Mouse (Mus musculus): ENCODE data around the gene Manba. TPM values are rescaled to one million over a fixed set of nuclear protein-coding genes. Genes with fewer than 3 reads are reported as not detected.

Gene Manba
- polyA plus RNA-seq, 1 experiment from 2014 or later, result 16.8 TPM

- Histone ChIP-seq H3K4me3 (replicated peaks; ENCODE audit: low read length) (no peak overlapping the region), H3K4me1 (ENCODE audit: control insufficient read depth, insufficient read depth, low read length) (no peaks in the 10 kb centered on the region), H3K27me3 (ENCODE audit: control insufficient read depth, insufficient read depth, low read length) (no peaks in the 10 kb centered on the region), H3K27ac (ENCODE audit: low read length) (no peak overlapping the region), H3K4me2 (ENCODE audit: low read depth, low read length) (no peak overlapping the region), H3K36me3 (ENCODE audit: control insufficient read depth, insufficient read depth, low read length) (no peaks in the 10 kb centered on the region), H3K9ac (ENCODE audit: low read length) (no peak overlapping the region), H3K9me3 (replicated peaks; ENCODE audit: control insufficient read depth, low read length) (no peaks in the 10 kb centered on the region)
- 73% methylated on average over 7 of the region's 7 CpGs for WGBS
- no peak for ATAC-seq (ENCODE audit: insufficient read depth, low FRiP score)
Observed at GRCm38 (mm10) chr3:135562036-135562435, 76.6 kb downstream of the Manba start.

GRCm38 (mm10) chr3:135563163-135563689, 77.8 kb downstream of the Manba start:
- 81% methylated on average over 17 of the region's 17 CpGs for WGBS
- no peaks in the 10 kb centered on the region for H3K4me1 ChIP-seq (ENCODE audit: control insufficient read depth, insufficient read depth, low read length)
- no peak overlapping the region for H3K27ac ChIP-seq (ENCODE audit: low read length)
- H3K36me3 ChIP-seq (ENCODE audit: control insufficient read depth, insufficient read depth, low read length), result no peaks in the 10 kb centered on the region
- H3K4me2 ChIP-seq (ENCODE audit: low read depth, low read length), result no peak overlapping the region
- H3K27me3 ChIP-seq (ENCODE audit: control insufficient read depth, insufficient read depth, low read length), result no peaks in the 10 kb centered on the region
- no peaks in the 10 kb centered on the region for H3K9me3 ChIP-seq (replicated peaks; ENCODE audit: control insufficient read depth, low read length)
- no peak overlapping the region for H3K4me3 ChIP-seq (replicated peaks; ENCODE audit: low read length)
- H3K9ac ChIP-seq (ENCODE audit: low read length), result no peak overlapping the region
- ATAC-seq (ENCODE audit: insufficient read depth, low FRiP score), result no peak

GRCm38 (mm10) chr3:135564706-135565105, 79.3 kb downstream of the Manba start:
- Histone ChIP-seq H3K36me3 (ENCODE audit: control insufficient read depth, insufficient read depth, low read length) (no peaks in the 10 kb centered on the region), H3K4me3 (replicated peaks; ENCODE audit: low read length) (no peak overlapping the region), H3K27ac (ENCODE audit: low read length) (no peak overlapping the region), H3K4me2 (ENCODE audit: low read depth, low read length) (no peak overlapping the region), H3K9me3 (replicated peaks; ENCODE audit: control insufficient read depth, low read length) (no peaks in the 10 kb centered on the region), H3K4me1 (ENCODE audit: control insufficient read depth, insufficient read depth, low read length) (no peaks in the 10 kb centered on the region), H3K27me3 (ENCODE audit: control insufficient read depth, insufficient read depth, low read length) (no peaks in the 10 kb centered on the region), H3K9ac (ENCODE audit: low read length) (no peak overlapping the region)
- ATAC-seq (ENCODE audit: insufficient read depth, low FRiP score), result no peak
- 70% methylated on average over 9 of the region's 9 CpGs for WGBS

GRCm38 (mm10) chr3:135565306-135565705, 79.9 kb downstream of the Manba start:
- WGBS, result 81% methylated on average over 4 of the region's 4 CpGs
- no peak overlapping the region for H3K9ac ChIP-seq (ENCODE audit: low read length)
- no peak overlapping the region for H3K4me2 ChIP-seq (ENCODE audit: low read depth, low read length)
- H3K9me3 ChIP-seq (replicated peaks; ENCODE audit: control insufficient read depth, low read length), result no peaks in the 10 kb centered on the region
- no peaks in the 10 kb centered on the region for H3K27me3 ChIP-seq (ENCODE audit: control insufficient read depth, insufficient read depth, low read length)
- no peak overlapping the region for H3K4me3 ChIP-seq (replicated peaks; ENCODE audit: low read length)
- no peak for ATAC-seq (ENCODE audit: insufficient read depth, low FRiP score)
- no peaks in the 10 kb centered on the region for H3K4me1 ChIP-seq (ENCODE audit: control insufficient read depth, insufficient read depth, low read length)
- no peak overlapping the region for H3K27ac ChIP-seq (ENCODE audit: low read length)
- no peaks in the 10 kb centered on the region for H3K36me3 ChIP-seq (ENCODE audit: control insufficient read depth, insufficient read depth, low read length)

GRCm38 (mm10) chr3:135567888-135568287, 82.5 kb downstream of the Manba start:
- Histone ChIP-seq H3K4me3 (replicated peaks; ENCODE audit: low read length) (no peak overlapping the region), H3K9me3 (replicated peaks; ENCODE audit: control insufficient read depth, low read length) (no peaks in the 10 kb centered on the region), H3K27me3 (ENCODE audit: control insufficient read depth, insufficient read depth, low read length) (no peaks in the 10 kb centered on the region), H3K9ac (ENCODE audit: low read length) (no peak overlapping the region), H3K4me2 (ENCODE audit: low read depth, low read length) (no peak overlapping the region), H3K36me3 (ENCODE audit: control insufficient read depth, insufficient read depth, low read length) (no peaks in the 10 kb centered on the region), H3K4me1 (ENCODE audit: control insufficient read depth, insufficient read depth, low read length) (no peaks in the 10 kb centered on the region), H3K27ac (ENCODE audit: low read length) (no peak overlapping the region)
- no peak for ATAC-seq (ENCODE audit: insufficient read depth, low FRiP score)
- WGBS, result 71% methylated on average over 6 of the region's 6 CpGs

- Histone ChIP-seq H3K36me3 (ENCODE audit: control insufficient read depth, insufficient read depth, low read length) (no peaks in the 10 kb centered on the region), H3K9ac (ENCODE audit: low read length) (no peak overlapping the region), H3K9me3 (replicated peaks; ENCODE audit: control insufficient read depth, low read length) (no peaks in the 10 kb centered on the region), H3K27ac (ENCODE audit: low read length) (no peak overlapping the region), H3K4me2 (ENCODE audit: low read depth, low read length) (no peak overlapping the region), H3K27me3 (ENCODE audit: control insufficient read depth, insufficient read depth, low read length) (no peaks in the 10 kb centered on the region), H3K4me3 (replicated peaks; ENCODE audit: low read length) (no peak overlapping the region), H3K4me1 (ENCODE audit: control insufficient read depth, insufficient read depth, low read length) (peaks cover 7% of the 10 kb centered on the region; the same call in 1 of the 2 replicates)
- ATAC-seq (ENCODE audit: insufficient read depth, low FRiP score), result no peak
- WGBS, result 53% methylated on average over 5 of the region's 5 CpGs
Observed at GRCm38 (mm10) chr3:135568633-135569032, 83.2 kb downstream of the Manba start.

GRCm38 (mm10) chr3:135571540-135571939, 86.1 kb downstream of the Manba start:
- Histone ChIP-seq H3K9me3 (replicated peaks; ENCODE audit: control insufficient read depth, low read length) (no peaks in the 10 kb centered on the region), H3K4me2 (ENCODE audit: low read depth, low read length) (peak overlapping the region; percentile 10; the same call in 1 of the 2 replicates), H3K36me3 (ENCODE audit: control insufficient read depth, insufficient read depth, low read length) (no peaks in the 10 kb centered on the region), H3K4me3 (replicated peaks; ENCODE audit: low read length) (no peak overlapping the region; the same call in 1 of the 2 replicates), H3K9ac (ENCODE audit: low read length) (no peak overlapping the region), H3K27me3 (ENCODE audit: control insufficient read depth, insufficient read depth, low read length) (no peaks in the 10 kb centered on the region), H3K27ac (ENCODE audit: low read length) (no peak overlapping the region), H3K4me1 (ENCODE audit: control insufficient read depth, insufficient read depth, low read length) (peaks cover 7% of the 10 kb centered on the region; the same call in 1 of the 2 replicates)
- 63% methylated on average over 13 of the region's 13 CpGs for WGBS
- ATAC-seq (ENCODE audit: insufficient read depth, low FRiP score), result no peak

- Histone ChIP-seq H3K9ac (ENCODE audit: low read length) (no peak overlapping the region), H3K4me2 (ENCODE audit: low read depth, low read length) (no peak overlapping the region)
- WGBS, result 24% methylated on average over 6 of the region's 6 CpGs
Observed at GRCm38 (mm10) chr3:135573051-135573450, 87.6 kb downstream of the Manba start.

GRCm38 (mm10) chr3:135575126-135575525, 89.7 kb downstream of the Manba start:
- no peaks in the 10 kb centered on the region for H3K9me3 ChIP-seq (replicated peaks; ENCODE audit: control insufficient read depth, low read length)
- ATAC-seq (ENCODE audit: insufficient read depth, low FRiP score), result no peak
- no peak overlapping the region for H3K4me3 ChIP-seq (replicated peaks; ENCODE audit: low read length)
- H3K4me1 ChIP-seq (ENCODE audit: control insufficient read depth, insufficient read depth, low read length), result peaks cover 9% of the 10 kb centered on the region; the same call in 1 of the 2 replicates
- H3K27ac ChIP-seq (ENCODE audit: low read length), result no peak overlapping the region
- no peaks in the 10 kb centered on the region for H3K27me3 ChIP-seq (ENCODE audit: control insufficient read depth, insufficient read depth, low read length)
- no peak overlapping the region for H3K9ac ChIP-seq (ENCODE audit: low read length)
- WGBS, result 53% methylated on average over 3 of the region's 3 CpGs
- H3K4me2 ChIP-seq (ENCODE audit: low read depth, low read length), result no peak overlapping the region
- no peaks in the 10 kb centered on the region for H3K36me3 ChIP-seq (ENCODE audit: control insufficient read depth, insufficient read depth, low read length)

More at GRCm38 (mm10) chr3:135573051-135573450, 87.6 kb downstream of the Manba start:
- no peak for ATAC-seq (ENCODE audit: insufficient read depth, low FRiP score)
- Histone ChIP-seq H3K4me3 (replicated peaks; ENCODE audit: low read length) (no peak overlapping the region), H3K27ac (ENCODE audit: low read length) (no peak overlapping the region), H3K36me3 (ENCODE audit: control insufficient read depth, insufficient read depth, low read length) (no peaks in the 10 kb centered on the region), H3K4me1 (ENCODE audit: control insufficient read depth, insufficient read depth, low read length) (peaks cover 7% of the 10 kb centered on the region; the same call in 1 of the 2 replicates), H3K9me3 (replicated peaks; ENCODE audit: control insufficient read depth, low read length) (no peaks in the 10 kb centered on the region), H3K27me3 (ENCODE audit: control insufficient read depth, insufficient read depth, low read length) (no peaks in the 10 kb centered on the region)

All from stomach, embryonic 16.5 days (tissue).